Mouse (Mus musculus) CH12.LX (cell line): ENCODE measurements around the gene Rab6a.

ENCODE experiments used
- CTCF ChIP-seq, 2 experiments: IDR thresholded peaks in 1 of 2; conservative IDR thresholded peaks in 1 of 2; 2 replicates each; pipeline ENCODE4 v1.5.1; 2011 to 2012; ENCODE audit warnings: low read depth in 2 of 2, low read length in 2 of 2, improper control_type of control experiment in 1 of 2, inconsistent platforms in 1 of 2, mild to moderate bottlenecking in 1 of 2, moderate library complexity in 1 of 2
- IRF4 ChIP-seq: IDR thresholded peaks from 2 replicates; pipeline ENCODE4 v1.6.1; 2014; ENCODE audit warnings: low read depth, mild to moderate bottlenecking, inconsistent platforms, low read length, improper control_type of control experiment
- MXI1 ChIP-seq: IDR thresholded peaks from 2 replicates; pipeline ENCODE4 v1.6.1; 2011; ENCODE audit warnings: mild to moderate bottlenecking, low read depth, low read length, improper control_type of control experiment
- POLR2A ChIP-seq: IDR thresholded peaks from 2 replicates; pipeline ENCODE4 v1.6.1; 2011; ENCODE audit warnings: low read depth, mild to moderate bottlenecking, improper control_type of control experiment, low read length

DNA sequence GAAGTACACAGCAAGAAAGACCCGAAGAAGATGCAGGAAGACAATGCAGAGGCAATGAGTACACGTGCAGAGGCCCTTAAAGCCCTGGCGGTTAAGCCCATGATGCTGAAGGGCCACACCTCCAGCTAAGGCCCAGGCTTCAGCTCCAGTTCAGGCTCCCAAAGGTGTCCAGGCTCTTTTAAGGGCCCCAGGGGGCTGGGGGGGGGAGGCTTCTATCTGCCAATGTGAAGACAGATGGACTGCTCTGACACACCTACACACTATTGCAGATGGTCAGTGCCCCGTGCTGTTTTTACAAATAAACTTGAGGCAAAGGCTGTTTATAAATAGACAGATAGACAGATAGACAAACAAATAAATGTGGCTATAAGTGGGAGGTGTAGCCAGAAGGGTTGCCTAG is 35.1 kb upstream of the Rab6a start:
- no peak for TF ChIP-seq MXI1
- TF ChIP-seq POLR2A: no peak
- no peak for TF ChIP-seq IRF4
- TF ChIP-seq CTCF (conservative IDR thresholded peaks at IDR 0.05 in 1 of 2, IDR thresholded peaks at IDR 0.05 in 1 of 2; ENCODE audit: low read depth in 2 of 2, low read length in 2 of 2): no peak
